Mouse (Mus musculus): ENCODE data around the gene Zfp286. TPM values are rescaled to one million over a fixed set of nuclear protein-coding genes. Genes with fewer than 3 reads are reported as not detected.

The Zfp286 gene
- total RNA-seq, 2 experiments from 2014 or later = 21.9 to 22.8 TPM

DNA sequence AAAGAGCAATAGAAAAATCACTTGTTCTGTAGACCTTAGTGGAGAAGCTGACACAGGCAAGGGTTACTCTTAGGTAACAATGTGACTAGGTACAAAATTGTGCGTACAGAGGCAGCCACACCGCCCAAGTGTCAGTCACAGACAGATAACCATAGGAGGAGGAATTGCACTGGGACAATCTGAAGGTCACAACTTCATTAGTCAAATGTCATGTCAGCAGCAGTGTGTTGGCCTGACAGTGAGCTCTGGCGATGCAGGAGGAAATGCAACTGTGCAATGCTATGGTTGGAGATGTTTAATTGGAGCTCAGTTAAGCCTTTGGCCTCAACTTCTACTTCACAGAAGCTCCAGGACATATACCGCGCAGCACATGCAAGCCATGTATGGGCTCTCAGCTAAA, 78.6 kb downstream of the Zfp286 start:
- no peak for DNase-seq (ENCODE audit: extremely low spot score in 1 of 2, low spot score in 1 of 2)

DNA sequence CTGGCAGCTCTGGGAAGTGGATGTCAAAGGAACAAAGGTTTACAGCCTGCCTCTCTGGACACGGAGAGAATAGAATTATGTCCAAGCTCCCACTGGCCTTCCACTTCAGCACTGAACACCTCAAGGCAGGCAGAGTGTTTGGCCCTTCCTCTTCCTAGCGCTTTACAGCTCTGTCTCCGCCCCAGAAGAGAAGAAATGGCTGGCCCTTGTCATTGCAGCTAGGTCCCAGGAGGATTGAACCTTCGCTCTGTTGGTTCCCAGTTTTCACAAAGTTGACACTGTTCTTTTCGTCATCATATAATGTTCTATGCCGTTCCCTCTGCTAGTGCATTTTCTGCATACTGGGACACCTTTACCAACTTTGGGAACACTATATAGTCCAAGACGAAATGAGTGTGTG, 81.0 kb downstream of the Zfp286 start:
- DNase-seq (ENCODE audit: extremely low spot score in 1 of 2, low spot score in 1 of 2) = no peak

- no peak for DNase-seq (ENCODE audit: extremely low spot score in 1 of 2, low spot score in 1 of 2)
These were observed 83.1 kb downstream of the Zfp286 start for GRCm38 (mm10) chr11:62706141-62706540.

Other genes starting within 250 kb of the Zfp286 start
- gene Ubb, start 238.3 kb downstream of the Zfp286 start, total RNA-seq (2021) = 1,000 to 10,000 TPM; 1,687 to 1,997 TPM
- 10 to 100 TPM; 14.3 to 16.0 TPM for gene Trpv2, start 215.0 kb downstream of the Zfp286 start, total RNA-seq (2021)
- gene Lrrc75a, start 140.9 kb downstream of the Zfp286 start, total RNA-seq (2021) = 1 to 10 TPM; 8.1 to 9.9 TPM
- 10 to 100 TPM; 16.5 to 17.9 TPM for gene Mmgt2, start 140.8 kb downstream of the Zfp286 start, total RNA-seq (2021)
- 10 to 100 TPM; 15.5 to 19.2 TPM for gene Zfp287, start 57.6 kb downstream of the Zfp286 start, total RNA-seq (2021)
- gene Gm10428, start 36.4 kb downstream of the Zfp286 start, total RNA-seq (2021) = not detected
- 1 to 10 TPM; 2.2 to 2.5 TPM for gene Trim16, start 30.8 kb upstream of the Zfp286 start, total RNA-seq (2021)
- 1 to 10 TPM; 1.3 to 1.6 TPM for gene Fbxw10, start 57.6 kb upstream of the Zfp286 start, total RNA-seq (2021)
- gene Tvp23b, start 90.0 kb upstream of the Zfp286 start, total RNA-seq (2021) = 10 to 100 TPM; 28.9 to 30.2 TPM
- gene Cdrt4, start 161.7 kb upstream of the Zfp286 start, total RNA-seq (2021) = under 1 TPM in 1 of 2 experiments, not detected in 1; 0.39 TPM